Mouse (Mus musculus) CH12.LX (cell line): ENCODE measurements around the gene Cux1. TPM values are rescaled to one million over a fixed set of nuclear protein-coding genes. Genes with fewer than 3 reads are reported as not detected.

Experiments used
- DNase-seq: peaks from one replicate; pipeline ENCODE4 v3.0.0-alpha.2; 2013; ENCODE audit errors: extremely low read depth
- H3K27ac ChIP-seq: 2 replicates; pipeline ENCODE4 v1.5.1; 2012; ENCODE audit warnings: low read depth, mild to moderate bottlenecking, control low read depth, moderate library complexity; ENCODE audit not compliant: insufficient read depth
- H3K27me3 ChIP-seq: replicated peaks from 2 replicates; pipeline ENCODE3; 2012; ENCODE audit warnings: inconsistent platforms
- H3K36me3 ChIP-seq, 2 experiments: replicated peaks in 1 of 2; 2 replicates each; pipeline versions ENCODE3 to v1.6.1; 2012; ENCODE audit warnings: inconsistent platforms in 1 of 2, low read length in 1 of 2, mild to moderate bottlenecking in 1 of 2, mixed read lengths in 1 of 2, moderate library complexity in 1 of 2; ENCODE audit not compliant: control insufficient read depth in 1 of 2, insufficient read depth in 1 of 2
- H3K4me1 ChIP-seq, 2 experiments: 2 replicates each; pipeline ENCODE4 v1.6.1; 2012; ENCODE audit warnings: inconsistent platforms in 1 of 2, moderate library complexity in 1 of 2; ENCODE audit not compliant: insufficient read depth in 2 of 2, control insufficient read depth in 1 of 2
- H3K4me2 ChIP-seq: 2 replicates; pipeline ENCODE4 v1.6.1; 2012; ENCODE audit warnings: low read depth, mild to moderate bottlenecking, control low read depth; ENCODE audit not compliant: poor library complexity, insufficient read depth, severe bottlenecking
- H3K4me3 ChIP-seq, 3 experiments: fragments of 150-350 bp in 1 of 3; sonication (generic) in 1 of 3; replicated peaks in 1 of 3; 2 replicates each; pipeline versions ENCODE3 to v1.5.1; 2011 to 2012; ENCODE audit warnings: low read depth in 2 of 3, low read length in 2 of 3, mild to moderate bottlenecking in 2 of 3, moderate library complexity in 2 of 3, control low read depth in 1 of 3, improper control_type of control experiment in 1 of 3, inconsistent platforms in 1 of 3, mixed read lengths in 1 of 3; ENCODE audit not compliant: poor library complexity in 1 of 3
- H3K79me2 ChIP-seq: replicated peaks from 2 replicates; pipeline ENCODE4 v1.6.1; 2012; ENCODE audit warnings: mild to moderate bottlenecking, moderate library complexity; ENCODE audit not compliant: control insufficient read depth, poor library complexity, insufficient read depth, severe bottlenecking; ENCODE audit errors: extremely low read depth
- H3K9ac ChIP-seq: 2 replicates; pipeline ENCODE4 v1.6.1; 2012; ENCODE audit warnings: low read depth, mild to moderate bottlenecking, control low read depth, moderate library complexity; ENCODE audit not compliant: insufficient read depth
- H3K9me3 ChIP-seq: replicated peaks from 2 replicates; pipeline ENCODE3; 2012; ENCODE audit warnings: low read length, inconsistent platforms, mixed read lengths
- CHD2 ChIP-seq: IDR thresholded peaks from 2 replicates; pipeline ENCODE4 v1.6.1; 2011; ENCODE audit warnings: low read length, improper control_type of control experiment
- E2F4 ChIP-seq: IDR thresholded peaks from 2 replicates; pipeline ENCODE4 v1.6.1; 2011; ENCODE audit warnings: low read depth, low read length, improper control_type of control experiment; ENCODE audit not compliant: insufficient replicate concordance
- ELF1 ChIP-seq: IDR thresholded peaks from 2 replicates; pipeline ENCODE4 v1.6.1; 2014; ENCODE audit warnings: low read depth, mild to moderate bottlenecking, inconsistent platforms, low read length, improper control_type of control experiment
- ETS1 ChIP-seq: conservative IDR thresholded peaks from 2 replicates; pipeline ENCODE4 v1.6.1; 2012; ENCODE audit warnings: low read depth, mild to moderate bottlenecking, inconsistent platforms, low read length, improper control_type of control experiment, moderate library complexity
- IRF4 ChIP-seq: IDR thresholded peaks from 2 replicates; pipeline ENCODE4 v1.6.1; 2014; ENCODE audit warnings: low read depth, mild to moderate bottlenecking, inconsistent platforms, low read length, improper control_type of control experiment
- JUN ChIP-seq: IDR thresholded peaks from 2 replicates; pipeline ENCODE4 v1.6.1; 2011; ENCODE audit warnings: low read depth, mild to moderate bottlenecking, low read length, improper control_type of control experiment, moderate library complexity; ENCODE audit not compliant: insufficient read depth
- KAT2A ChIP-seq: IDR thresholded peaks from 2 replicates; pipeline ENCODE4 v1.6.1; 2012; ENCODE audit warnings: low read length, improper control_type of control experiment, inconsistent platforms; ENCODE audit not compliant: insufficient replicate concordance
- MAFK ChIP-seq: IDR thresholded peaks from 2 replicates; pipeline ENCODE4 v1.6.1; 2011; ENCODE audit warnings: low read length, improper control_type of control experiment; ENCODE audit not compliant: insufficient replicate concordance
- MAX ChIP-seq: IDR thresholded peaks from 2 replicates; pipeline ENCODE4 v1.6.1; 2011; ENCODE audit warnings: low read length, improper control_type of control experiment
- MAZ ChIP-seq: IDR thresholded peaks from 2 replicates; pipeline ENCODE4 v1.6.1; 2012; ENCODE audit warnings: low read depth, mild to moderate bottlenecking, inconsistent platforms, low read length, improper control_type of control experiment, moderate library complexity
- MEF2A ChIP-seq: IDR thresholded peaks from 2 replicates; pipeline ENCODE4 v1.6.1; 2014; ENCODE audit warnings: low read depth, mild to moderate bottlenecking, inconsistent platforms, low read length, improper control_type of control experiment, borderline replicate concordance
- NELFE ChIP-seq: IDR thresholded peaks from 2 replicates; pipeline ENCODE4 v1.6.1; 2011; ENCODE audit warnings: low read depth, low read length, improper control_type of control experiment
- PAX5 ChIP-seq: IDR thresholded peaks from 2 replicates; pipeline ENCODE4 v1.6.1; 2012; ENCODE audit warnings: low read length, inconsistent platforms, mixed read lengths
- POLR2A ChIP-seq: IDR thresholded peaks from 2 replicates; pipeline ENCODE4 v1.6.1; 2011; ENCODE audit warnings: low read depth, mild to moderate bottlenecking, improper control_type of control experiment, low read length
- RAD21 ChIP-seq: IDR thresholded peaks from 2 replicates; pipeline ENCODE4 v1.6.1; 2011; ENCODE audit warnings: low read depth, mild to moderate bottlenecking, low read length, improper control_type of control experiment, moderate library complexity
- SMC3 ChIP-seq: IDR thresholded peaks from 2 replicates; pipeline ENCODE4 v1.6.1; 2011; ENCODE audit warnings: low read depth, low read length, improper control_type of control experiment
- UBTF ChIP-seq: IDR thresholded peaks from 2 replicates; pipeline ENCODE4 v1.6.1; 2012; ENCODE audit warnings: low read depth, mild to moderate bottlenecking, inconsistent platforms, low read length, improper control_type of control experiment, moderate library complexity
- USF2 ChIP-seq: conservative IDR thresholded peaks from 2 replicates; pipeline ENCODE4 v1.6.1; 2011; ENCODE audit warnings: low read depth, low read length, improper control_type of control experiment
- ZMIZ1 ChIP-seq: IDR thresholded peaks from 2 replicates; pipeline ENCODE4 v1.6.1; 2012; ENCODE audit warnings: low read depth, mild to moderate bottlenecking, inconsistent platforms, low read length, improper control_type of control experiment
- dilution Hi-C: fragments of 300-500 bp; cut with MboI; formaldehyde crosslinking; loops from 2 replicates; pipeline ENCODE4 v1.14.3; 2020; ENCODE audit warnings: low sequenced_read_pairs; ENCODE audit not compliant: extremely low pct_unique_long_range_greater_than_20kb, extremely low pct_ligation_motif_present
- in situ Hi-C: fragments of 300-500 bp; cut with MboI; formaldehyde crosslinking; loops from 3 replicates; pipeline ENCODE4 v1.14.3; 2019; ENCODE audit warnings: low sequenced_read_pairs, low pct_ligation_motif_present, low pct_unique_long_range_greater_than_20kb, mixed read lengths
- polyA plus RNA-seq: library from polyadenylated mRNA; unstranded; fragments of >175 nt; gene quantifications from 2 replicates; pipeline ENCODE4 v1.2.1, GENCODE M21; 2012; ENCODE audit warnings: low read depth; ENCODE audit not compliant: insufficient read length
- total RNA-seq, 2 experiments: library from RNA; depleted of rRNA; stranded (reverse); fragments of 300-350 nt in 1 of 2; fragments of >200 nt in 1 of 2; gene quantifications; 2 replicates each; pipeline ENCODE4 v1.2.3; 2012 to 2014

Gene Cux1
- total and polyA plus RNA-seq, 3 experiments: 12.4 to 21.9 (median 19.6) TPM

DNA sequence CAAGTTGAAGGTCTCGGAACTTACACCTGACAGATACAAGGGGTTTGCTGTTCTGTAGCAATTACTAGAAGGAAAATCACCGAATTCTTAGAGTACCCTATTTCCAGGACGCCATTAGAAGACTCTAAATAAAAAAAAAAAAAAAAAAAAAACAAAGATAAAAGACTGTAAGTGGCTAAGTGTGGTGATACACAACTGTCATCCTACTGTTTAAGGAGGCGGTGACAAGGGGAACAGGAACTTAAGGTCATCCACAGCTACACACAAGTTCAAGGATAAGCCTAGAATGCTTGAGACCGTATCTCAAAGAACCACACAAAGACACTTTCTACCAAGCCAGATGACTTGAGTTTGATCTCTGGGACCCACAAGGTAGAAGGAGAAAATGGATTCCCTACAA, 56.7 kb downstream of the Cux1 start:
- Histone ChIP-seq H3K4me1 (no peaks in the 10 kb centered on the region), H3K4me2 (no peak overlapping the region), H3K4me3 (no peak overlapping the region), H3K27ac (no peak overlapping the region), H3K79me2 (peaks cover 5% of the 10 kb centered on the region), H3K9me3 (no peaks in the 10 kb centered on the region), H3K9ac (no peak overlapping the region), H3K36me3 (peaks cover 0 to 8% of the 10 kb centered on the region in 2 experiments), H3K27me3 (no peaks in the 10 kb centered on the region)
- TF ChIP-seq PAX5 (no peak), USF2 (no peak), MAZ (no peak), MAX (no peak), SMC3 (no peak), IRF4 (no peak), NELFE (no peak), E2F4 (no peak), MAFK (no peak), CHD2 (no peak)
- in situ Hi-C loops: no loop called here
- DNase-seq: no peak
- dilution Hi-C loops: no loop called here

DNA sequence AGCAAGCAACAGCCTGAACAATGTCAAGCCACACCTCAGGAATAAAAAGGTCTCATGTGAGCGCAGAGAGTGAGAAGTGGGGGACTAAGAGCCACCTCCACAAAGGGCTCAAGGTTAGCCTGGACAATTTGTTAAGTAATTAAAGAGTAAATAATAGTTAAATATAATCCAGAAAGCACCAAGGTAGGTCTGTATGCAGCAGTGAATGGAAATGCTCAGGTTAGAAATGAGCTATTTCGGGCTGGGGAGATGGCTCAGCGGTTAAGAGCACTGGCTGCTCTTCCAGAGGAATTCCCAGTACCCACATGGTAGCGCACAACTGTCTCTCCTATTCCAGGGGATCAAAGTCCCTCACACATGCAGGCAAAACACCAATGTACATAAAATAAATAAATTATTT, 59.7 kb downstream of the Cux1 start:
- Histone ChIP-seq H3K4me2 (no peak overlapping the region), H3K36me3 (no peaks in the 10 kb centered on the region), H3K9ac (no peak overlapping the region), H3K27ac (no peak overlapping the region), H3K79me2 (peaks cover 6% of the 10 kb centered on the region), H3K27me3 (no peaks in the 10 kb centered on the region), H3K4me3 (no peak overlapping the region), H3K4me1 (peaks cover 6 to 19% of the 10 kb centered on the region in 2 experiments), H3K9me3 (no peaks in the 10 kb centered on the region)
- DNase-seq: no peak
- dilution Hi-C loops: no loop called here
- in situ Hi-C loops: no loop called here
- no peak for TF ChIP-seq ETS1
- TF ChIP-seq KAT2A: no peak
- no peak for TF ChIP-seq PAX5
- no peak for TF ChIP-seq MEF2A
- TF ChIP-seq SMC3: no peak
- no peak for TF ChIP-seq UBTF
- TF ChIP-seq POLR2A: no peak
- TF ChIP-seq ELF1: no peak
- TF ChIP-seq RAD21: no peak
- TF ChIP-seq MAX: no peak
- no peak for TF ChIP-seq USF2
- TF ChIP-seq JUN: no peak
- no peak for TF ChIP-seq ZMIZ1
